8 mouse cellular contexts compared by ENCODE assay signal in genomic region chr5:139694989-139695571, GRCm38 (mm10). TPM values are rescaled to one million over a fixed set of nuclear protein-coding genes. Genes with fewer than 3 reads are reported as not detected.
DNase-seq lines count a peak whose midpoint lies in the region; ATAC-seq lines count a peak whose summit lies in the region.

No protein-coding gene starts in this region.

- no peak overlapping the region for H3K4me3 ChIP-seq in heart, embryonic 14.5 days (ENCODE audit: control insufficient read depth in 1 of 2, insufficient read depth in 1 of 2, low read depth in 1 of 2, low read length in 2 of 2)
- no peak overlapping the region for H3K4me3 ChIP-seq in hindbrain, embryonic 15.5 days
- H3K4me3 ChIP-seq in liver, embryonic 12.5 days = no peak overlapping the region

- H3K4me1 ChIP-seq in heart, embryonic 14.5 days (ENCODE audit: control insufficient read depth in 2 of 2, insufficient read depth in 2 of 2, low read length in 2 of 2) = peaks cover 0 to 4% of the 10 kb centered on the region in 2 experiments; a peak in 1 of 4 replicates
- H3K4me1 ChIP-seq in hindbrain, embryonic 15.5 days (replicated peaks) = peaks cover 12% of the 10 kb centered on the region
- peaks cover 21% of the 10 kb centered on the region for H3K4me1 ChIP-seq in liver, embryonic 12.5 days

- no peak for DNase-seq in heart, adult 18-20 months
- peak; percentile 71 for DNase-seq in brain, adult 2 months (ENCODE audit: low read depth, low spot score)
- no peak for DNase-seq in embryo, embryonic 10 days (ENCODE audit: low spot score)
- no peak for DNase-seq in gastrocnemius, adult 18-20 months (ENCODE audit: low spot score)
- DNase-seq in embryo, embryonic 10.5 days (ENCODE audit: low spot score) = no peak

- H3K36me3 ChIP-seq in heart, embryonic 14.5 days (ENCODE audit: control insufficient read depth, insufficient read depth, low read length) = no peaks in the 10 kb centered on the region
- no peaks in the 10 kb centered on the region for H3K36me3 ChIP-seq in hindbrain, embryonic 15.5 days
- H3K36me3 ChIP-seq in liver, embryonic 12.5 days = no peaks in the 10 kb centered on the region

- 0 out of 2 replicates have a peak, but pooled peaks cover 3% of the 10 kb centered on the region for H3K9me3 ChIP-seq in heart, embryonic 14.5 days (ENCODE audit: control insufficient read depth, low read length)
- no peaks in the 10 kb centered on the region for H3K9me3 ChIP-seq in hindbrain, embryonic 15.5 days
- 0 out of 2 replicates have a peak, but pooled peaks cover 5% of the 10 kb centered on the region for H3K9me3 ChIP-seq in liver, embryonic 12.5 days (replicated peaks)

- H3K4me2 ChIP-seq in heart, embryonic 14.5 days (ENCODE audit: low read length) = peak overlapping the region; percentile 27; the same call in 1 of the 2 replicates
- H3K4me2 ChIP-seq in hindbrain, embryonic 15.5 days = peak overlapping the region; percentile 42
- peak overlapping the region; percentile 34 for H3K4me2 ChIP-seq in liver, embryonic 12.5 days

- no peak overlapping the region for H3K9ac ChIP-seq in heart, embryonic 14.5 days (ENCODE audit: low read length)
- no peak overlapping the region for H3K9ac ChIP-seq in hindbrain, embryonic 15.5 days
- H3K9ac ChIP-seq in liver, embryonic 12.5 days = no peak overlapping the region

- H3K27ac ChIP-seq in heart, embryonic 14.5 days (replicated peaks in 1 of 2; ENCODE audit: control insufficient read depth in 1 of 2, insufficient read depth in 1 of 2, low read depth in 2 of 2, low read length in 2 of 2) = no peak overlapping the region
- H3K27ac ChIP-seq in hindbrain, embryonic 15.5 days (replicated peaks) = no peak overlapping the region
- no peak overlapping the region; the same call in none of the 2 replicates for H3K27ac ChIP-seq in liver, embryonic 12.5 days

- ATAC-seq in heart, embryonic 14.5 days (ENCODE audit: insufficient number of reproducible peaks, insufficient read depth, low FRiP score, low read depth) = no peak
- peak; percentile 50; the same call in 1 of the 2 replicates for ATAC-seq in hindbrain, embryonic 15.5 days (ENCODE audit: low FRiP score, low read depth)
- ATAC-seq in liver, embryonic 12.5 days = 0 out of 2 replicates have a peak, but pooled peaks have one; percentile 19

- WGBS in heart, embryonic 14.5 days = 21% methylated on average over 7 of the region's 7 CpGs
- 26% methylated on average over 7 of the region's 7 CpGs for WGBS in hindbrain, embryonic 15.5 days
- 9% methylated on average over 7 of the region's 7 CpGs for WGBS in liver, embryonic 12.5 days (ENCODE audit: insufficient replicate concordance)

- peaks cover 3% of the 10 kb centered on the region for H3K27me3 ChIP-seq in heart, embryonic 14.5 days (ENCODE audit: control insufficient read depth, insufficient read depth, low read length)
- H3K27me3 ChIP-seq in hindbrain, embryonic 15.5 days = no peaks in the 10 kb centered on the region
- peaks cover 12% of the 10 kb centered on the region for H3K27me3 ChIP-seq in liver, embryonic 12.5 days (replicated peaks)

RNA-seq across cellular contexts. Expression of gene Micall2, which starts 41.1 kb away (rescaled TPM):
- polyA plus RNA-seq in heart, embryonic 14.5 days (2014; fragmentation: Nextera tagmentation; extraction: Ambion mirVana) = 0.96 and 1.3 TPM in 2 replicates
- total RNA-seq in heart, adult 18-20 months (2021) = 1 to 10 TPM; 1.2 to 2.1 TPM
- polyA plus RNA-seq in hindbrain, embryonic 15.5 days (2015; fragmentation: Nextera tagmentation; extraction: Ambion mirVana) = 10.1 and 12.2 TPM in 2 replicates
- polyA plus RNA-seq in liver, embryonic 12.5 days (2016; fragmentation: Nextera tagmentation; extraction: Ambion mirVana) = 15.5 and 18.3 TPM in 2 replicates
- under 1 TPM; 0.30 to 0.57 TPM for total RNA-seq in gastrocnemius, adult 18-20 months (2021)
